Mouse (Mus musculus): ENCODE measurements around the gene Mapk3. TPM values are rescaled to one million over a fixed set of nuclear protein-coding genes. Genes with fewer than 3 reads are reported as not detected.

Mapk3 gene
- polyA plus RNA-seq, 1 experiment from 2014 or later: 96.5 TPM

DNA sequence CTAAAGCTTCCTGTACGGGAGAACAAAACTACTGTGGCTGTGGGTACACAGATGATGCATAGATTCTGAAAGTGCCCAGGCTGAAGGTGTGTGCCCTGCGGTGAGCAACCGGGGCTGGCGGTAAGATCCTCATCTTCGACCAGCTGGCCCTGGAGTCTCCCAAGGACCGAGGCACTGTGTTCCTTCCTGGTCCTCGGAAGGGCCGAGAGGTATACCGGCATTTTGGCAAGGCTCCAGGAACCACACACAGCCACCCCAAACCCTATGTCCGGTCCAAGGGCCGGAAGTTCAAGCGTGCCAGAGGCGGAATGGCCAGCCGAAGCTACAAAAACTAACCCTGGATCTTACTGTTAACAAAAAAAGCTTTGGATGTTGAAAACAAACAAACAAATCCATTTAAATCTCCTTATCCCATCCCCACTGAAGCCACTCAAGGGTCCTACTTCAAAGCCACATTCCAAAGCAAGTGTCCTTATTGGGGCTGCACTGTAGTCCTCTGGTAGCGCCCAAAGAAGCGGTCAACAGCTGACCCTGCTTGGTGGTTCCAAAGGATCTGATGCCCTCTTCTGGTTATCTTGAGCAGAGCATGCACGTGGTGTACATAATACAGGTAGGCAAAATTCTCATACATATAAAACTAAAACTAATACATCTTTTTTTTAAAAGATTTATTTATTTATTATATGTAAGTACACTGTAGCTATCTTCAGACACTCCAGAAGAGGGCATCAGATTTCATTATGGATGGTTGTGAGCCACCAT lies 9.6 kb upstream of the Mapk3 start:
- ATAC-seq (ENCODE audit: low FRiP score): no peak
- no peaks in the 10 kb centered on the region for H3K27me3 ChIP-seq (ENCODE audit: control insufficient read depth, insufficient read depth, low read length)
- no peak overlapping the region for H3K4me3 ChIP-seq (replicated peaks; ENCODE audit: low read length)
- H3K9ac ChIP-seq: no peak overlapping the region
- no peaks in the 10 kb centered on the region for H3K9me3 ChIP-seq (ENCODE audit: control insufficient read depth, low read length)
- H3K27ac ChIP-seq: no peak overlapping the region
- no peak overlapping the region for H3K4me2 ChIP-seq (replicated peaks)
- no peak for DNase-seq (ENCODE audit: low spot score)
- 98% methylated on average over 17 of the region's 17 CpGs for WGBS
- 0 out of 2 replicates have a peak, but pooled peaks cover 3% of the 10 kb centered on the region for H3K4me1 ChIP-seq (replicated peaks; ENCODE audit: control insufficient read depth, insufficient read depth, low read length)
- no peaks in the 10 kb centered on the region for H3K36me3 ChIP-seq (replicated peaks; ENCODE audit: control insufficient read depth, insufficient read depth)

DNA sequence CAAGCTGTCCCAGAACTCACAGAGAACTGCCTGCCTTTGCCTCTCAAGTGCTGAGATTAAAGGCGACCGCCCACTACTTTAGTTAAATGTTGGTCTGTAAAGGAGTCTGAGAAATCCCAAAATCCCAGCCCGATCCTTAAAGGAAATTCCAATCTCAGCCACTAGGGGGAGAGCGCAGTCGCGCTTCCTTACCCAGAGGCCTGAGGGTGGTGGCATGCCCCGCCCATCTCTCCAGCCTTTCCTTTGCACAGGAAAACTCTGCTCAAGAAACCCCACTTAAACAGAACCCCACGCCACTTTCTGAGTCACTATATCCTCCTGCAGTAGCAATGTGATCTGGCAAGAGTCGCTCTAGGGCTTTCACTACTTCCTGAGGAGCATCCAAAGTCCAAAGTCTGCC lies 4.5 kb upstream of the Mapk3 start:
- H3K9ac ChIP-seq: no peak overlapping the region
- 0 out of 2 replicates have a peak, but pooled peaks cover 8% of the 10 kb centered on the region for H3K4me1 ChIP-seq (replicated peaks; ENCODE audit: control insufficient read depth, insufficient read depth, low read length)
- H3K27ac ChIP-seq: no peak overlapping the region
- H3K4me2 ChIP-seq (replicated peaks): peak overlapping the region; percentile 14; the same call in 1 of the 2 replicates
- 4% methylated on average over 9 of the region's 9 CpGs for WGBS
- no peaks in the 10 kb centered on the region for H3K27me3 ChIP-seq (ENCODE audit: control insufficient read depth, insufficient read depth, low read length)
- H3K4me3 ChIP-seq (replicated peaks; ENCODE audit: low read length): no peak overlapping the region
- DNase-seq (ENCODE audit: low spot score) (peak; percentile 90), ATAC-seq (ENCODE audit: low FRiP score) (peak; percentile 44; the same call in 1 of the 2 replicates)
- H3K36me3 ChIP-seq (replicated peaks; ENCODE audit: control insufficient read depth, insufficient read depth): no peaks in the 10 kb centered on the region
- H3K9me3 ChIP-seq (ENCODE audit: control insufficient read depth, low read length): no peaks in the 10 kb centered on the region

GRCm38 (mm10) chr7:126758539-126758938 lies 862 bp upstream of the Mapk3 start:
- DNase-seq (ENCODE audit: low spot score) (no peak), ATAC-seq (ENCODE audit: low FRiP score) (no peak)
- H3K9ac ChIP-seq: no peak overlapping the region
- H3K36me3 ChIP-seq (replicated peaks; ENCODE audit: control insufficient read depth, insufficient read depth): peaks cover 8% of the 10 kb centered on the region
- WGBS: 54% methylated on average over 7 of the region's 7 CpGs
- no peak overlapping the region for H3K4me3 ChIP-seq (replicated peaks; ENCODE audit: low read length)
- no peaks in the 10 kb centered on the region for H3K9me3 ChIP-seq (ENCODE audit: control insufficient read depth, low read length)
- H3K27ac ChIP-seq: no peak overlapping the region
- no peak overlapping the region for H3K4me2 ChIP-seq (replicated peaks)
- H3K4me1 ChIP-seq (replicated peaks; ENCODE audit: control insufficient read depth, insufficient read depth, low read length): peaks cover 36% of the 10 kb centered on the region
- H3K27me3 ChIP-seq (ENCODE audit: control insufficient read depth, insufficient read depth, low read length): no peaks in the 10 kb centered on the region

DNA sequence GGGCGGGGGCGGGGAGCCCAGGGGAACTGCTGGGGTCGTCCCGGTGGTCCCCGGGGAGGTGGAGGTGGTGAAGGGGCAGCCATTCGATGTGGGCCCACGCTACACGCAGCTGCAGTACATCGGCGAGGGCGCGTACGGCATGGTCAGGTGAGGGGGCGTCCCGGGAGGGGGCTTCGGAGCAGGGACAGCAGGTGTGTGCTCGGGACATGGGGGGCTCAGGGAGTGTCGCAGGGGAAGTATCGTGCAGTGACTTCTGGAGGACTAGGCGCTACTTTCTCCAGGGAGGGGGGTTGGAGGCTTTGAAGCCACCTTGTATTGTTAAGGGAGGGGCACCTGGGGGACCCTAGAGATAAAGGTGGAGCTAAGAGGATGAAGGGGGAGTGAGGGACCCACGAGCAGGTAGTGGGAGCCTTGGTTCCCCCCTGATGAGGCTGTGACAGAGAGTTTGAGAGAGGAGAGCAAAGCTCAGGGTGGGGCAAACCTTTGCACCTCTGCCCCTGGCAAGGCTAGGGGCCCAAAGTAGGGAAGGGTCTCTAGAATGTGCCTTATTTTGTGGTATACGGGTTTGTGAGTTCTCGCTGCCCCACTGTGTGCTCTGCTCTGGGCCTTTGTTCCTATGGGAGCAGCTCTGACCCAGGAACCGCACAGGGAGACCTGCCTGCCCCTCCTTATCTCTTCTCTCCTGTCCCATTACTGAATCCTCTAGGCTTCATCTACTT lies 430 bp downstream of the Mapk3 start:
- Histone ChIP-seq H3K27me3 (ENCODE audit: control insufficient read depth, insufficient read depth, low read length) (no peaks in the 10 kb centered on the region), H3K4me1 (replicated peaks; ENCODE audit: control insufficient read depth, insufficient read depth, low read length) (peaks cover 32% of the 10 kb centered on the region), H3K36me3 (replicated peaks; ENCODE audit: control insufficient read depth, insufficient read depth) (peaks cover 21% of the 10 kb centered on the region), H3K27ac (peak overlapping the region; percentile 87), H3K4me2 (replicated peaks) (peak overlapping the region; percentile 77), H3K9me3 (ENCODE audit: control insufficient read depth, low read length) (no peaks in the 10 kb centered on the region), H3K9ac (peak overlapping the region; percentile 81), H3K4me3 (replicated peaks; ENCODE audit: low read length) (peak overlapping the region; percentile 78)
- ATAC-seq (ENCODE audit: low FRiP score): peak; percentile 44
- 1% methylated on average over 21 of the region's 24 CpGs for WGBS
- DNase-seq (ENCODE audit: low spot score): no peak

DNA sequence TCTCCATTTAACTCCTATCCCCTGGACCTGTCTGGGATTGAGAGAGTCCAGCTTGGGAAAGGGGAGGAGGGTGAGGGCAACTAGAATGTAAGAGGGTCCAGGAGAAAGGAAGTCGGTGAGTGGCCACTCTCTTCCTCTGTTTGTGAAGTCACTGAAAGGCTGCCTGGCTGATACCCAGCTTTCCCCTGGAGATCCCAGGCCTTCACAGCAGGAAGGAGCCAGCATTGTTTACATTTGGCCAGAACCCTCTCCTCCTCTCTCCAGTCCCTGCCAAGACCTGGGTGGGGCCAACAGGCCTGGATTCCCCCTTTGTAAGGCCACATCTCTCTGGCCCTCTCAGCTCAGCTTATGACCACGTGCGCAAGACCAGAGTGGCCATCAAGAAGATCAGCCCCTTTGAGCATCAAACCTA lies 996 bp downstream of the Mapk3 start:
- WGBS: 12% methylated on average over 3 of the region's 3 CpGs
- Histone ChIP-seq H3K4me2 (replicated peaks) (peak overlapping the region; percentile 77), H3K4me3 (replicated peaks; ENCODE audit: low read length) (peak overlapping the region; percentile 78), H3K27me3 (ENCODE audit: control insufficient read depth, insufficient read depth, low read length) (no peaks in the 10 kb centered on the region), H3K36me3 (replicated peaks; ENCODE audit: control insufficient read depth, insufficient read depth) (peaks cover 26% of the 10 kb centered on the region), H3K4me1 (replicated peaks; ENCODE audit: control insufficient read depth, insufficient read depth, low read length) (peaks cover 28% of the 10 kb centered on the region), H3K9ac (peak overlapping the region; percentile 81), H3K27ac (peak overlapping the region; percentile 87), H3K9me3 (ENCODE audit: control insufficient read depth, low read length) (no peaks in the 10 kb centered on the region)
- peak; percentile 38; the same call in 1 of the 2 replicates for ATAC-seq (ENCODE audit: low FRiP score)
- DNase-seq (ENCODE audit: low spot score): peak; percentile 54

GRCm38 (mm10) chr7:126760956-126761355 lies 1.6 kb downstream of the Mapk3 start:
- peaks cover 28% of the 10 kb centered on the region for H3K4me1 ChIP-seq (replicated peaks; ENCODE audit: control insufficient read depth, insufficient read depth, low read length)
- DNase-seq (ENCODE audit: low spot score) (no peak), ATAC-seq (ENCODE audit: low FRiP score) (no peak)
- no peaks in the 10 kb centered on the region for H3K27me3 ChIP-seq (ENCODE audit: control insufficient read depth, insufficient read depth, low read length)
- H3K36me3 ChIP-seq (replicated peaks; ENCODE audit: control insufficient read depth, insufficient read depth): peaks cover 32% of the 10 kb centered on the region
- WGBS: 69% methylated on average over 4 of the region's 4 CpGs
- no peaks in the 10 kb centered on the region for H3K9me3 ChIP-seq (ENCODE audit: control insufficient read depth, low read length)
- H3K4me3 ChIP-seq (replicated peaks; ENCODE audit: low read length): peak overlapping the region; percentile 78
- peak overlapping the region; percentile 77 for H3K4me2 ChIP-seq (replicated peaks)
- H3K27ac ChIP-seq: peak overlapping the region; percentile 87
- H3K9ac ChIP-seq: peak overlapping the region; percentile 81

DNA sequence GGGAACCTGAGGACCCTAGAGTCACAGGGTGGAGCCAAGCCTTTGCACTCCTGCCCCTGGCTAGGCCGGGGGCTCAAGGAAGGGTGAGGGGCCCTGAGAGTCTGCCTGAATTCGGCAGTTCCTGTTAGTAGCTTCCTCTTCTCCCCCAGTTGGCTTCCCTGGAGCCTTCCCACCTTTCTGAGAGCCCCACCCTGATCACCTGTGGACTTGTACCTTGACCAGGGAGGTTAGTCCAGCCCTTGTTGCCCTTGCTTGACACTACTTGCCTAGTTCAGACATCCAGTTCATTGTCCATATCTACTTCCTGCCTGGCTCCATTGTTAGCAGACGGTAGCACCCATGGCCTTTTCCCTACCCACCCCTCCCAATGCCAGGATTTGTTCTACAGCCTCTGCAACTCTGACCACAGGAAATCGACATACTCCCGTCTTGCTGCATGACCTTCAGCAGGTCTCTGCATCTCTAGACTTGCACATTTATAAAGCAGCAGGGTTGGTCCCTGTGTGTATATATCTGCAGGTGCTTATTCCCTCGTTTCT lies 2.2 kb downstream of the Mapk3 start:
- DNase-seq (ENCODE audit: low spot score): no peak
- H3K36me3 ChIP-seq (replicated peaks; ENCODE audit: control insufficient read depth, insufficient read depth): peaks cover 38% of the 10 kb centered on the region
- peak overlapping the region; percentile 44; the same call in 1 of the 2 replicates for H3K27ac ChIP-seq
- 77% methylated on average over 6 of the region's 6 CpGs for WGBS
- ATAC-seq (ENCODE audit: low FRiP score): no peak
- peak overlapping the region; percentile 77 for H3K4me2 ChIP-seq (replicated peaks)
- no peaks in the 10 kb centered on the region for H3K9me3 ChIP-seq (ENCODE audit: control insufficient read depth, low read length)
- no peaks in the 10 kb centered on the region for H3K27me3 ChIP-seq (ENCODE audit: control insufficient read depth, insufficient read depth, low read length)
- H3K9ac ChIP-seq: no peak overlapping the region
- H3K4me1 ChIP-seq (replicated peaks; ENCODE audit: control insufficient read depth, insufficient read depth, low read length): peaks cover 28% of the 10 kb centered on the region
- H3K4me3 ChIP-seq (replicated peaks; ENCODE audit: low read length): 0 out of 2 replicates have a peak overlapping the region, but pooled peaks have one; percentile 78

- Histone ChIP-seq H3K27me3 (ENCODE audit: control insufficient read depth, insufficient read depth, low read length) (no peaks in the 10 kb centered on the region), H3K4me2 (replicated peaks) (peak overlapping the region; percentile 33), H3K4me3 (replicated peaks; ENCODE audit: low read length) (peak overlapping the region; percentile 6), H3K9ac (peak overlapping the region; percentile 36), H3K9me3 (ENCODE audit: control insufficient read depth, low read length) (no peaks in the 10 kb centered on the region), H3K4me1 (replicated peaks; ENCODE audit: control insufficient read depth, insufficient read depth, low read length) (peaks cover 28% of the 10 kb centered on the region), H3K36me3 (replicated peaks; ENCODE audit: control insufficient read depth, insufficient read depth) (peaks cover 47% of the 10 kb centered on the region), H3K27ac (peak overlapping the region; percentile 41; the same call in 1 of the 2 replicates)
- WGBS: 63% methylated on average over 17 of the region's 17 CpGs
- DNase-seq (ENCODE audit: low spot score) (no peak), ATAC-seq (ENCODE audit: low FRiP score) (no peak)
These were observed 3.1 kb downstream of the Mapk3 start for GRCm38 (mm10) chr7:126762471-126763008.

- WGBS: 93% methylated on average over 9 of the region's 9 CpGs
- H3K9me3 ChIP-seq (ENCODE audit: control insufficient read depth, low read length): no peaks in the 10 kb centered on the region
- H3K4me2 ChIP-seq (replicated peaks): no peak overlapping the region
- peaks cover 77% of the 10 kb centered on the region for H3K36me3 ChIP-seq (replicated peaks; ENCODE audit: control insufficient read depth, insufficient read depth)
- no peak for DNase-seq (ENCODE audit: low spot score)
- H3K27me3 ChIP-seq (ENCODE audit: control insufficient read depth, insufficient read depth, low read length): no peaks in the 10 kb centered on the region
- no peak overlapping the region for H3K27ac ChIP-seq
- no peak for ATAC-seq (ENCODE audit: low FRiP score)
- H3K9ac ChIP-seq: no peak overlapping the region
- peaks cover 25% of the 10 kb centered on the region for H3K4me1 ChIP-seq (replicated peaks; ENCODE audit: control insufficient read depth, insufficient read depth, low read length)
- H3K4me3 ChIP-seq (replicated peaks; ENCODE audit: low read length): no peak overlapping the region
These were observed 6.1 kb downstream of the Mapk3 start for GRCm38 (mm10) chr7:126765540-126765939.
